Mouse (Mus musculus): ENCODE measurements around the gene Pskh1. TPM values are rescaled to one million over a fixed set of nuclear protein-coding genes. Genes with fewer than 3 reads are reported as not detected.
A peak's percentile ranks its signal among the peaks of the same experiment; 100 is the strongest.

The Pskh1 gene
- polyA plus RNA-seq, 1 experiment from 2014 or later: 21.5 TPM

GRCm38 (mm10) chr8:105889756-105890465, 10.3 kb upstream of the Pskh1 start:
- H3K9me3 ChIP-seq (ENCODE audit: low read length): no peaks in the 10 kb centered on the region
- no peaks in the 10 kb centered on the region for H3K4me1 ChIP-seq (ENCODE audit: insufficient read depth, low read depth, low read length)
- H3K4me2 ChIP-seq (replicated peaks; ENCODE audit: low read depth, low read length): no peak overlapping the region
- H3K4me3 ChIP-seq (ENCODE audit: low read depth, low read length): no peak overlapping the region
- H3K27me3 ChIP-seq (replicated peaks; ENCODE audit: insufficient read depth, low read length): no peaks in the 10 kb centered on the region
- TF ChIP-seq EP300 (IDR thresholded peaks at IDR 0.05): no peak
- TF ChIP-seq CTCF (IDR thresholded peaks at IDR 0.05): no peak
- DNase-seq (ENCODE audit: low spot score): no peak
- H3K27ac ChIP-seq (ENCODE audit: low read length): no peak overlapping the region
- WGBS: 91% methylated on average over 12 of the region's 12 CpGs
- no peak overlapping the region for H3K9ac ChIP-seq (replicated peaks; ENCODE audit: low read depth)
- no peak for ATAC-seq
- peaks cover 64% of the 10 kb centered on the region for H3K36me3 ChIP-seq (ENCODE audit: insufficient read depth, low read length)

GRCm38 (mm10) chr8:105890870-105891269, 9.4 kb upstream of the Pskh1 start:
- no peak overlapping the region for H3K27ac ChIP-seq (ENCODE audit: low read length)
- WGBS: 89% methylated on average over 6 of the region's 6 CpGs
- TF ChIP-seq CTCF (IDR thresholded peaks at IDR 0.05) (no peak), EP300 (IDR thresholded peaks at IDR 0.05) (no peak)
- H3K4me1 ChIP-seq (ENCODE audit: insufficient read depth, low read depth, low read length): no peaks in the 10 kb centered on the region
- H3K4me2 ChIP-seq (replicated peaks; ENCODE audit: low read depth, low read length): no peak overlapping the region
- no peak for ATAC-seq
- H3K27me3 ChIP-seq (replicated peaks; ENCODE audit: insufficient read depth, low read length): no peaks in the 10 kb centered on the region
- DNase-seq (ENCODE audit: low spot score): no peak
- H3K36me3 ChIP-seq (ENCODE audit: insufficient read depth, low read length): peaks cover 54% of the 10 kb centered on the region
- no peak overlapping the region for H3K4me3 ChIP-seq (ENCODE audit: low read depth, low read length)
- no peak overlapping the region for H3K9ac ChIP-seq (replicated peaks; ENCODE audit: low read depth)
- no peaks in the 10 kb centered on the region for H3K9me3 ChIP-seq (ENCODE audit: low read length)

GRCm38 (mm10) chr8:105892432-105892831, 7.8 kb upstream of the Pskh1 start:
- Histone ChIP-seq H3K9me3 (ENCODE audit: low read length) (no peaks in the 10 kb centered on the region), H3K27ac (ENCODE audit: low read length) (no peak overlapping the region), H3K4me3 (ENCODE audit: low read depth, low read length) (no peak overlapping the region), H3K27me3 (replicated peaks; ENCODE audit: insufficient read depth, low read length) (no peaks in the 10 kb centered on the region), H3K36me3 (ENCODE audit: insufficient read depth, low read length) (peaks cover 39% of the 10 kb centered on the region; the same call in 1 of the 2 replicates), H3K9ac (replicated peaks; ENCODE audit: low read depth) (no peak overlapping the region), H3K4me2 (replicated peaks; ENCODE audit: low read depth, low read length) (no peak overlapping the region), H3K4me1 (ENCODE audit: insufficient read depth, low read depth, low read length) (no peaks in the 10 kb centered on the region)
- peak; percentile 37 for DNase-seq (ENCODE audit: low spot score)
- no peak; the same call in 1 of the 2 replicates for ATAC-seq
- TF ChIP-seq EP300 (IDR thresholded peaks at IDR 0.05) (no peak), CTCF (IDR thresholded peaks at IDR 0.05) (peak; percentile 63)
- WGBS: 82% methylated on average over 6 of the region's 6 CpGs

- DNase-seq (ENCODE audit: low spot score): peak; percentile 85
- peak; percentile 91 for ATAC-seq
- Histone ChIP-seq H3K9ac (replicated peaks; ENCODE audit: low read depth) (no peak within 1 kb of the TSS), H3K4me2 (replicated peaks; ENCODE audit: low read depth, low read length) (no peak within 1 kb of the TSS), H3K27ac (ENCODE audit: low read length) (no peak within 1 kb of the TSS), H3K27me3 (replicated peaks; ENCODE audit: insufficient read depth, low read length) (no peaks in the 10 kb centered on the region), H3K4me3 (ENCODE audit: low read depth, low read length) (no peak within 1 kb of the TSS), H3K36me3 (ENCODE audit: insufficient read depth, low read length) (peaks cover 34% of the 10 kb centered on the region; the same call in 1 of the 2 replicates), H3K9me3 (ENCODE audit: low read length) (no peaks in the 10 kb centered on the region), H3K4me1 (ENCODE audit: insufficient read depth, low read depth, low read length) (no peaks in the 10 kb centered on the region)
- 15% methylated on average over 11 of the region's 11 CpGs for WGBS
- TF ChIP-seq CTCF (IDR thresholded peaks at IDR 0.05) (peak; percentile 27), EP300 (IDR thresholded peaks at IDR 0.05) (no peak)
Observed at GRCm38 (mm10) chr8:105893339-105893738, 6.9 kb upstream of the Pskh1 start, which contains the start of gene Nrn1l. Nrn1l (plus strand) TSS chr8:105893567.

- Histone ChIP-seq H3K27me3 (replicated peaks; ENCODE audit: insufficient read depth, low read length) (no peaks in the 10 kb centered on the region), H3K36me3 (ENCODE audit: insufficient read depth, low read length) (no peaks in the 10 kb centered on the region), H3K4me1 (ENCODE audit: insufficient read depth, low read depth, low read length) (peaks cover 6% of the 10 kb centered on the region; the same call in 1 of the 2 replicates), H3K27ac (ENCODE audit: low read length) (no peak overlapping the region), H3K9ac (replicated peaks; ENCODE audit: low read depth) (no peak overlapping the region), H3K9me3 (ENCODE audit: low read length) (no peaks in the 10 kb centered on the region), H3K4me2 (replicated peaks; ENCODE audit: low read depth, low read length) (no peak overlapping the region), H3K4me3 (ENCODE audit: low read depth, low read length) (no peak overlapping the region)
- ATAC-seq (no peak), DNase-seq (ENCODE audit: low spot score) (no peak)
- TF ChIP-seq CTCF (IDR thresholded peaks at IDR 0.05) (no peak), EP300 (IDR thresholded peaks at IDR 0.05) (no peak)
- WGBS: 74% methylated on average over 9 of the region's 9 CpGs
Observed at GRCm38 (mm10) chr8:105897801-105898480, 2.3 kb upstream of the Pskh1 start.

GRCm38 (mm10) chr8:105900941-105901616, 838 bp downstream of the Pskh1 start:
- H3K9me3 ChIP-seq (ENCODE audit: low read length): no peaks in the 10 kb centered on the region
- H3K27ac ChIP-seq (ENCODE audit: low read length): peak overlapping the region; percentile 92
- DNase-seq (ENCODE audit: low spot score) (no peak), ATAC-seq (0 out of 2 replicates have a peak, but pooled peaks have one; percentile 1)
- H3K4me3 ChIP-seq (ENCODE audit: low read depth, low read length): peak overlapping the region; percentile 96
- H3K4me1 ChIP-seq (ENCODE audit: insufficient read depth, low read depth, low read length): peaks cover 6% of the 10 kb centered on the region; the same call in 1 of the 2 replicates
- 25% methylated on average over 16 of the region's 16 CpGs for WGBS
- H3K36me3 ChIP-seq (ENCODE audit: insufficient read depth, low read length): no peaks in the 10 kb centered on the region
- no peaks in the 10 kb centered on the region for H3K27me3 ChIP-seq (replicated peaks; ENCODE audit: insufficient read depth, low read length)
- peak overlapping the region; percentile 79 for H3K4me2 ChIP-seq (replicated peaks; ENCODE audit: low read depth, low read length)
- peak overlapping the region; percentile 98 for H3K9ac ChIP-seq (replicated peaks; ENCODE audit: low read depth)
- no peak for TF ChIP-seq EP300 (IDR thresholded peaks at IDR 0.05)
- TF ChIP-seq CTCF (IDR thresholded peaks at IDR 0.05): no peak

Measured in lung, postnatal 0 days (tissue).